Mouse (Mus musculus) CD4-positive, CD25-positive, alpha-beta regulatory T cell, adult 4 months (primary cell): ENCODE measurements around the gene Lmo3. TPM values are rescaled to one million over a fixed set of nuclear protein-coding genes. Genes with fewer than 3 reads are reported as not detected.

Source experiments
- ATAC-seq: one replicate; pipeline ENCODE4 v1.8.0; 2017
- polyA plus RNA-seq, 2 experiments: library from polyadenylated mRNA; unstranded; fragments of 100-300 nt; shearing (Covaris generic); gene quantifications; one replicate each; pipeline ENCODE4 v1.2.1; 2017

Lmo3 gene
- not detected for polyA plus RNA-seq

DNA sequence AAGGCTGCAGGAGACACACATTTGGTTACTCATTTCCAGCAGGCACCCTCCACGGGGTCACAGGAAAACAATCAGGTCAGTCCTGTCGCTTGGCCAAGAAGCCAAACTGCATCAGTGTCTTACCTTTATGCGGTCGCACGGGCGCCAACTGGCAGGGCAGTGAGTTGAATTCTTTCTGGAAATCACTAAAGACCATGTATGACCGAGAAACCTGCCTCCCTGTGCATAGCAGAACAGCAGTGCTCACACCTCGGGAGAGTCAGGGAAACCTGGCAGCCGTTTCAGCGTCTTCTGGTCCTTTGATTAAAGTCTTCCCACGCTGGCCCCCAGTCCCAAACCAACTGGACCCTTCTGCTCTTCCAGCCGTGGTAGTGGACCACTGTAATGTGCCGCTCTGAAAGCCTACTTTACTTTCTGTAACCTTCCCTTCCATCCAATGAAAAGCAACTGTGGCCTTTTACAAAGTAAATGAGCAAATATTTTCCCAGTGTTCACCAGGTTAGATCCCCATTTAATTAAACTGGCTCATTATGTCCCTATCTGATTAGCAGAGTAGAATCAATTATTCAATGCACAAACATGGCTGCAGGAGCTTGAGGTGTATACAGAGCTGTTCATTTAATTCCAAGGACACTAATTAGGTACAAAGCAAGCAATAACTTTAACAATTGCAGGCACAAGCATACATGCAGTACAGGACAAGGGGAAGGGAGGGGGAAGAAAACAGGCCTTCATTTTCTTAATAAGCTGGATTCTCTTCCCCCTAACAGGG lies at the start of gene Lmo3:
Lmo3 (minus strand) TSS at position 235 of the 772 bp plus-strand sequence.
- ATAC-seq, result no peak

- ATAC-seq, result no peak
Observed at GRCm38 (mm10) chr6:138620786-138621185, 39.0 kb upstream of the Lmo3 start.

- no peak for ATAC-seq
Observed at GRCm38 (mm10) chr6:138618396-138618795, 36.6 kb upstream of the Lmo3 start.

DNA sequence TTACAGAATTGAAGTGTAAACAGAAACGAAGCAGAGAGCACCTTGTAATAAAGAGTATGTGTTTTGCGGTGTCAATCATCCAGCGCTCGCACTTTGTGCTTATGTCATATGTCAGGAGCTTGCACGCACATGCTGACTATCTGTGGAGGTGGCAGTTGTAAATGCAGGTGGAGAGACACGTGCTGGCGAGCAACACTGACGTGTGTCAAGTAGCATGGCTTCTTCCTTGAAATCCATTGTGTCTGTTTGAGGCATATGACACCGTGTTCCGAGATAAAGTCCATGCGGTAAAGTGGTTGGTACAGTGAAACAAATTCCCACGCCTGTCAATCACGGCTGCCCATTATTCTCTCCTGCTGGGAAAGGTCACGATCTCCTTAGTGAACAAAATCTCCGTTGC lies 15.2 kb upstream of the Lmo3 start:
- no peak for ATAC-seq

- ATAC-seq, result no peak
Observed at GRCm38 (mm10) chr6:138595991-138596698, 14.4 kb upstream of the Lmo3 start.

DNA sequence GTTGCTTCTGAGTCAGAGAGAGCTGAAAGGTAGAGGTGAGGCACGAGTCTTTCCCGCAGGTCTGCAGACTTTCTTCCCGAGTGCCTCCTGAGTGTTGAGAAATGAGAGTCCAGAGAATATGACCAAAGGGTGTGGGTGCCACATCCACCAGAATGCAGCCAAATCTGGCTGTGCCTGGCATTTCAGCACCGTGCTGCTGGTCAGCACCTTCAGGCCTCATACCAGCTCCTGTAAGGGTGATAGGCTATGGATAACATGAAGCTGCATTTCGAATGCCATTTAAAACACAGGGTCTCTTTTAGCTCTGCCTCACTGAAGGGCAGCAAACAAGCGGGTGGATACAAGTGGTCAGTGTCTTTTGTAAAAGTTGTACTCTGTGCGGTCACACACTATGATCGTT lies 1.5 kb upstream of the Lmo3 start:
- no peak for ATAC-seq

GRCm38 (mm10) chr6:138582506-138583000 lies 785 bp upstream of the Lmo3 start:
- ATAC-seq, result no peak

- no peak for ATAC-seq
Observed at GRCm38 (mm10) chr6:138580491-138581076, 1.2 kb downstream of the Lmo3 start.

GRCm38 (mm10) chr6:138563416-138563815 lies 18.4 kb downstream of the Lmo3 start:
- no peak for ATAC-seq

GRCm38 (mm10) chr6:138552144-138552543 lies 29.6 kb downstream of the Lmo3 start:
- ATAC-seq, result no peak

- ATAC-seq, result no peak
Observed at GRCm38 (mm10) chr6:138534879-138535278, 46.9 kb downstream of the Lmo3 start.

DNA sequence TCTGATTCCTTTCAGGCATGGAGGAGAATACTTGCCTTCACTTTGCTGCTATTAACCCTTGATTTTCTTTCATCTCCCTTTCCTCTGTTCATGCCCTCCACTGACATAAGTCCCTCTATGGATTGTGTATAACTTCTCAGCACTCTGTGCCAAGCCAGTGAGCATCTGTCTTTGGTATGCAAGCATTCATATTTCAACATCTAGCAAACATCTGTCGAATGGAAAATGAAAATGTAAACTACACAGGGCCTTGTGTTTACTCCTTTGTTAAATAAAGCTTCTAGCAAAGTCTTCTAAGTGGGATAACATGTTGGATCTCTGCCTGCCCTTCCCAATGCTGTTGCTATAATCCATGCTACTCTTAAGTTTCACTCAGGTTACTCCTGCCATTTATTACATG lies 75.1 kb downstream of the Lmo3 start:
- ATAC-seq, result no peak

- no peak for ATAC-seq
Observed at GRCm38 (mm10) chr6:138503946-138504345, 77.8 kb downstream of the Lmo3 start.

- no peak for ATAC-seq
Observed at GRCm38 (mm10) chr6:138482834-138483233, 98.9 kb downstream of the Lmo3 start.

GRCm38 (mm10) chr6:138477611-138478010 lies 104.2 kb downstream of the Lmo3 start:
- ATAC-seq, result no peak

- no peak for ATAC-seq
Observed at GRCm38 (mm10) chr6:138469204-138469603, 112.6 kb downstream of the Lmo3 start.

DNA sequence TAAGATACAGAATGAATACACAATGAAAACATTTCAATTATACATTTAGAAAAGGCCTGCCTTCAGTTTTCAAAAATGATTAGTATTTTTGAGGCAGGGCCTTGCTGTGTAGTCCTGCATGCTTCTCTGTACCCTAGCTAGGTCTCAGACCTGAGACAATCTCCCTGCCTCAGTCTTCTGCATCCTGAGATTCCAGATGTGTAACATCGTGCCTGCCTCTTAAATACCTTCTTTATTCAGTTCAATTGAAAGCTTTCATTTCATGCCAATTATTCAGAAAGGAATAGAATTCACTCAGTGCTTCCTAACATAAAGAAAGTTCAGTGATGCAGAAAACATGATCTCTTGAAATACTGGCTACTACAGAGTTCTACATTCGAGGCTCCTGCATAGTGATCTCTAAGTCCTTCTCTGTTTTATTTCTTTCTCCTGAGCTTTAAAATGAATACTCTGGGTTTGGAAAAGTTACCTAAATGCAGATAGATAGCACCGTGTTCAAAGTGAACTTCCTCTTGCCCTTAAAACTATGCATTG lies 137.2 kb downstream of the Lmo3 start:
- ATAC-seq, result no peak

- no peak for ATAC-seq
Observed at GRCm38 (mm10) chr6:138437351-138437750, 144.4 kb downstream of the Lmo3 start.

DNA sequence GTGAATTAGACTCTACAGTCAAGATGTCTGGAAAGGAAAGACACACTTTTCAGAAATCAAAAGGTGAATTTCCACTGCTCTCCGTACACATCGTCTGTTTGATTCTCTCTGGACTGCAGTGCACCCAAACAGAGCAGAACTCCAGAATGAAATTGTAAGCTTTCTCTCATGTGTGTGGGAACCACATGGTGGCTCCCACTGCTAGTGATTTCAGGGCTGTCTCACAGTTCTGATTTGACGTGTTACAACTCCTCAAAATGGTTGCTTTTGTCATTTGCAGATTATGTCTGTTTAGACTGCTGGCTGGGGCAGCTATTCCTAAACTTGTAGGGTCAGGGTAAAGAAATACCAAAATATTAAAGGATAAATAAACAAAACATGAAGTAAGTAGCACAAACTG lies 145.0 kb downstream of the Lmo3 start:
- no peak for ATAC-seq

DNA sequence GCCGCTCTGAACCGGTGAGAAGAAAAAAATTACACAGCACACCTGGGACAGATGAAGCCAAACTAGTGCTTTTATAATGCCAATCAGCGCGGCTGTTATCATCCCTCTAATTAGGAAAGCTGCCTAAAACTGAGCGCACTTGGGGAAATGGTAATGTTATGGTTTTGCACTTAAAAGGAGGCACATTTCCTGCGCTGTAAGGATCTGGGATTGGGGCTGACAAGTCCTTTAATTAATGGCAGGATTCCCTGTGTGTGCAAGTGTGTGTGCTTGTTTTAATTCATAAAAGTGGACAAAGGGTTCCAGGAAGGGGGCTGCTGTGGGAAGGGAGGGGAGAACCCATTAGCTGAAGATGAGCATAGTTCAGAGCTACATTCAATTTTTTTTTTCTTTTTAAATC lies 154.4 kb downstream of the Lmo3 start:
- ATAC-seq, result no peak

GRCm38 (mm10) chr6:138426894-138427293 lies 154.9 kb downstream of the Lmo3 start:
- no peak for ATAC-seq

- no peak for ATAC-seq
Observed at GRCm38 (mm10) chr6:138424514-138425225, 157.1 kb downstream of the Lmo3 start.
